Mouse (Mus musculus) heart, postnatal 36 days (tissue): ENCODE measurements around the gene Apon. TPM values are rescaled to one million over a fixed set of nuclear protein-coding genes. Genes with fewer than 3 reads are reported as not detected.
"Not testable (repeated sequence)": the region's sequence is repeated elsewhere in the genome, so short reads cannot be mapped to it uniquely, and the experiment has no call there.

Source experiments
- DNase-seq, 2 experiments: peaks; one replicate each; pipeline ENCODE4 v3.0.0; 2021 to 2022
- intact Hi-C: fragments of 180-260 bp; cut with DNase I; formaldehyde crosslinking; loops from one replicate; pipeline ENCODE4 v1.15.1; 2025
- total RNA-seq, 2 experiments: library from RNA; stranded (reverse); gene quantifications; 2 replicates each; pipeline ENCODE4 v1.2.3; 2021

Gene Apon
- total RNA-seq, 2 experiments from 2014 or later: 0.19 TPM; not detected in 1

DNA sequence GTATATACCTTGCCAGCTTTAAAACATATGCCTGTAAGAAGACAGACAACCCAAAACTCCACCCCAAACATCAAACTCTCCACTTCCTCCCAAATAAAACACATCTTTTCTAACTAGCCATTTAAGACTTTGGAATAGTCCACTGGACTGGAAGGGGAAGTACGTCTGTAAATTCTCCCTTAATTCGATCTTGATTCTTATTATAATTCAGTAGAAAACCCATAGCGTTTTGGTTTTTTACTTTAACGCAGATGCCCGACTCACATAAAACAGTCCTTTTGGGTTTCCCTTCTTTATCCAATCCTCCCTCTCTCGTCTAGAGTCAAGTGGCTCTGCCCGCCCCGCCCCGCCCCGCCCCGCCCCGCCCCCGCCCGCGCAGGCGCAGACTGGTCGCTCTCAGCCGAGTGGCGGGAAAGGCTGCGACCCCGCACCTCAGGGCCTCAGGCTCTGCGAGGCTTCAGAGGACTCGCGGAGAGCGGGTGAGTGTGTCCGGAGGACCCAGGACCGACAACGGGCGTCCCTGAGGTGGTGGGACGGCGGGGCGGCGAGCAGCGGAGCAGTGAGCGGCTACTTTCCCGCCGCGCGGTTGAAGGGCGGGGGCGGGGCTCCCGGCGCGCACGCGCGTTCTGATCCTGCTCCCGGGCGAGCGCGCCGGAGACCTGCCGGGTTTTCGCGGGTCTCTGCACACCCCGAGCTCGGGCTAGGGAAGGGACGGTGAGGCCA, 22.0 kb upstream of the Apon start, which contains the start of gene Timeless:
Gene Timeless (plus strand): TSS at position 369 of the 723 bp plus-strand sequence.
- intact Hi-C loops: loop anchor here (2.0 kb wide), 2 partner anchors 19 to 37 kb away; partner anchors contain the start of gene Apof

DNA sequence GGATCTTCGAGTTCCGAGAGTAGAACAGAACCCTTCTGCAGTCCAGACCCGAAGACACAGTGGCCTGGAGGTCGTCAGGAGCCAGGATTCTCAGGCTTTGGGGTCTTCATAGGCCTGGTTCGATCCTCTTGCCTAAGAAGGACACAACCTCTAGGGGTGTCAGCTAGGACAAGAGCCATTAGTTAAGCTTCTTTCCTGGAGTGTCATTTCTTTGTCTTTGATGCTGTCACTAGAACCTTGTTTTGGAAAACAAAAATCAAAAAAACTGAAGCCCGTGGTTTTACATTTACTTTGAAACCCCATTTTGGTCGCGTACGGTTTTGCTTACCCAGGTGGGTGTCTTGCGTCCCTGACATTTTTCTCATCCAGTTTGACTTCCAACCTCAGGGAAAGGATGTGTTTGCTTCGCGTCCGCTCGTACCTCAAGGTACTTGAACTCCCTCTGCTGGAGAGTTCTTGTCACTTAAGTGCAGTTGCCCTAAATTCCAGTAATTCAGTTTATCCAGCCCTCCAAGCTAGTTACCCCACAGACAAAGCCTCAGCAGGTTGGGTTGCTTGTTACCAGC, 21.4 kb upstream of the Apon start:
- intact Hi-C loops: loop anchor here (2.0 kb wide), 1 partner anchor 36 kb away; the partner anchor contains the start of gene Apof
- peak; percentile 49 to 59 for DNase-seq

More for the DNA sequence above, 22.0 kb upstream of the Apon start, which contains the start of gene Timeless:
- peak; percentile 94 to 98 for DNase-seq

DNA sequence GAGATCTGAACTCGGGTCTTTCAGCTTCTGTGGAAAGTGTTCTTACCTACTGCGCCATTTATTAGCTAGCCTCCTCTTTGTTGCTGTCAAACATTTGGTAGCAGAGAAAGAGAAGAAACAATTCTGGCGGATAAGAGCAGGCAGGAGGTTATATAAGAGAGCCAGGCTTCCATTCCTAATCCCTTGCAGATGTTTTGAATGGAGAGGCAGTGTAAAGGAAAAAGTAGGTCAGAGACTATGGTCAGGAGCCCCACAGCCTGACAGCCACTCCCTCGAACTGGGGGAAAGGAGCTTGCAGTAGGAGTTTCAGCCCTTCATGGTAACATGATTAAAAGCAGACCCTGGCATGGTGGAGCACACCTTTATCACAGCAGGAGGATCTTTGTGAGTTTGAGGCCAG, 17.6 kb upstream of the Apon start:
- intact Hi-C loops: no loop called here
- no peak for DNase-seq

DNA sequence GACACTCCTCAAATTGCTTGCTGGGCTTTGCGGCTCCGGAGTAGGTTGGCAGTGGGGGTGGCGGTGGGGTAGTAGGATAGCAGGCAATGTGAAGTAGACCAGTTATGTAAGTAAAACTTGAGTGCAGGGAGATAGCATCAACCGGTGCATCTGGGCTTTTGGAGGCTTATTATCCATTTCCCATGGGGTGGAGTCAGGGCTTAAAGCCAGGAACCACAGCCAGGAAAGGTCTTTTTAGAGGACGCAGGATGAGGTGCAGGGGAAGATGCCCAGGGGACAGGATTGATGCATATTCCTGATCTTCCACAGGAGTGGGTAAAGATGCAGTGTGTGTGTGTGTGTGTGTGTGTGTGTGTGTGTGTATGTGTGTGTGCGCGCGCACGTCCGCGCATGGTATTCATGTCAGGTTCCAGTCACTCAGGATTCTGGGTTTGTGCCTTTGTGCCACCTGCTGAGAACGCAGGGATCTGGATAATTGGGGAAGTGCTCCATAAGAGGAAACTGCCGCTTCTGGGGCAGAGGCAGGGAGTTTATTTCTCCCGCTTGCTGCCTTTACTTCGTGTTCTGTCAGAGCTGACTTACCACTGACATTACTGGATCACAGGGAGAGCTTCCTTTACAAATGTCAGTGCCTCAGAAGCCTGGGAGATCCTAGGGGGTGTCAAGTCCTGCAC, 16.0 kb upstream of the Apon start:
- intact Hi-C loops: no loop called here
- DNase-seq: peak; percentile 50 to 57

DNA sequence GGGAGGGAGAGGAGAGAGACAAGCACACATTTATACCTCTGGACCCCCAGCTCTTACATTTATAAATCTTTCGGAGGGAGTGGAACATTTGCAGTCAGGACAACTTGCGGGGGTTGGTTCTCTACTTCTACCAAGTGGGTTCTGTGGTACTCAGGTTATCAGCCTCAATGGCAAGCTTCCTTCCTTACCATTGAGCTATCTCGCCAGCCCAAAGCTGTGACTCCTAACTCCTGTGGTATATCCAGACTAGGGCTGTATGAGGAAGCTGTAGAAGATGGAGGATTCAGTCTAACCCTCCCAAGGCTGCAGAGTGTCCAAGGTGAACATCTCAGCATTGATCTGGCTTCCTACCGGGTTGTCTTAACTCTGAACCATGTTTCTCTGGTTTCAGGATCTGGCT, 14.8 kb upstream of the Apon start:
- no peak for DNase-seq
- intact Hi-C loops: no loop called here

DNA sequence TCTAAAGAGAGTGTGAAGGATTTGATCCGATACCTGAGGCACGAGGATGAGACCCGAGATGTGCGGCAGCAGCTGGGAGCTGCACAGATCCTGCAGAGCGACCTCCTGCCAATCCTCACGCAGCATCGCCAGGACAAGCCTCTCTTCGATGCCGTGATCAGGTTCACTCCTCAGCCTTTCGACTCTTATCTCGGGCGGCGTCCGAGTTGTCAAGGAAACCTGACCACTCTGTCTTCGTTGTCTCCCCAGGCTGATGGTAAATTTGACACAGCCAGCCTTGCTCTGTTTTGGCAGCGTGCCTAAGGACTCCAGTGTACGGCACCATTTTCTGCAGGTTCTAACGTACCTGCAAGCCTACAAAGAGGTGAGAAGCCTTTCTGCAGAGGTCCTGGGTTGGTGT, 13.8 kb upstream of the Apon start:
- DNase-seq: no peak
- intact Hi-C loops: no loop called here

DNA sequence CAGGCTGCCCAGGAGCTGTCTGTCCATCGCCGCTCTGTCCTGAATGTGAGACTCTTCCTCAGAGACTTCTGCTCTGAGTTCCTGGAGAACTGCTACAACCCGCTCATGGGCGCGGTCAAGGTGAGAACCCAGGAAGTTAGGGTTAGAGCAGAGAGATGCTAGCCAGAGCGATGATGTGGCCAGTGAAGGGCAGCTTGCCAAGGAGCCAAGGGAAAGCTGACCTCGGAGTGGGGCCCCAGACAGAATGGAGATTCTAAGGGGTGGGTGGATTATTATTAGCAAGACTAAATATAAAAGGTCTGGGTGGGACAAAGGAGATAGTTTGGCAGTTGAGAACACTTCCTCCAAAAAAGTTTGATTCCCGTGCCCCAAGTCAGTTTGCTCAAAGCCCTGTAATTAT, 10.6 kb upstream of the Apon start:
- intact Hi-C loops: no loop called here
- peak; percentile 28 to 32 for DNase-seq

DNA sequence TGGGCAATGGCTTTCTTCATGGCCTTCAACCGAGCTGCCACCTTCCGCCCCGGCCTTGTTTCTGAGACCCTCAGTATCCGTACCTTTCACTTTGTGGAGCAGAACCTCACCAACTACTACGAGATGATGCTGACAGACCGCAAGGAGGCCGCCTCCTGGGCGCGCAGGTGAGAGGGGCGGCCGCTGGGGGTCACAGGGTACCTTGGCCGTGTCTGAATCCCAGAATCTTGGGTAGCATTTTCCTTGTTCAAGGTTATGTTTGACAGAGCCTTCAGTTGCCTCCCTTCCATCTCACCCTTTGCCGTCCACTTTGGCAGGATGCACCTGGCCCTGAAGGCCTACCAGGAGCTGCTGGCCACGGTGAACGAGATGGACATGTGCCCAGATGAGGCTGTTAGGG, 9.8 kb upstream of the Apon start:
- DNase-seq: no peak
- intact Hi-C loops: no loop called here

DNA sequence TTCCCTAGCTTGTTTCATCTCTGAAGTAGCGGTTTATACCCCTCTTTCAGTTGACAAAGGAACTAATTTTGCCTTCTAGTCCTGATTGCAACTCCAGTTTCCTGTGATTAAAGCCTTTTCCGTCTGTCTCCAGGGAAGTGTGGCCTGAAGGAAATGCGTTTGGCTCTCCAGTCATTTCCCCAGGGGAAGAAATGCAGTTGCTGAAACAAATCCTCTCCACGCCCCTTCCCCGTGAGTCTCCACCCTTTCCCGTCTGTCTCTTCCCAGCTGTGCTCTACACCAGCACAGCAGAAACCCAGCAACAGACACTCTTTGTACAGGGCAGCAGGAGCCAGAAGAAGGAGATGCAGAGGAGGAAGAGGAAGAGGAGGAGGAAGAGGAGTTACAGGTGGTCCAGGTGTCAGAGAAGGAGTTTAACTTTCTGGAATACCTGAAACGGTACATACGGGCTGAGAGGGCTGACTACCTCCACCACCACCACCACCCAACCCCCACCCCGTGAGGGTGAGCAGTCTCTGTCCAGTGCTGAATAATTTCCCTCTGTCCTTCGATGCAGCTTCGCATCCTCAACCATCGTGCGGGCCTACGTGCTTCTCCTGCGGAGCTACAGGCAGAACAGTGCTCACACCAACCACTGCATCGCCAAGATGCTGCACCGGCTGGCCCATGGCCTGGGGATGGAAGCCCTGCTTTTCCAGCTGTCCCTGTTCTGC, 6.7 kb upstream of the Apon start:
- DNase-seq: peak; percentile 61 to 65
- intact Hi-C loops: no loop called here

DNA sequence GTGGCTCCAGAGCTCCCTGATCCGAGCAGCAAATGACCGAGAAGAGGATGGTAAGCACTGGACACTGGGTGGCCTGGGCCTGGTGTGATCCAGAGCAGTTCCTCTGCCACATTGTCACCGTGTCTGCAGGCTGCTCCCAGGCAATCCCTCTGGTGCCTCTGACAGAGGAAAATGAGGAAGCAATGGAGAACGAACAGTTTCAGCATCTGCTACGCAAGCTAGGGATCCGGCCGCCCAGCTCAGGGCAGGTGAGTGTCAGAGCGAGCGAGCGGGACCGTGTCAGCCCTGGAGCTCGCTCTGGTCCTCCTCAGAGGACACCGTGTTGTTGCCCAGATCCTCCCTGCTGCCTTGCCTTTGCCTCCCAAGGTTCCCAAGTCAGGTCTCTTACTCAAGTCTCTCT, 3.3 kb upstream of the Apon start:
- no peak for DNase-seq
- intact Hi-C loops: no loop called here

DNA sequence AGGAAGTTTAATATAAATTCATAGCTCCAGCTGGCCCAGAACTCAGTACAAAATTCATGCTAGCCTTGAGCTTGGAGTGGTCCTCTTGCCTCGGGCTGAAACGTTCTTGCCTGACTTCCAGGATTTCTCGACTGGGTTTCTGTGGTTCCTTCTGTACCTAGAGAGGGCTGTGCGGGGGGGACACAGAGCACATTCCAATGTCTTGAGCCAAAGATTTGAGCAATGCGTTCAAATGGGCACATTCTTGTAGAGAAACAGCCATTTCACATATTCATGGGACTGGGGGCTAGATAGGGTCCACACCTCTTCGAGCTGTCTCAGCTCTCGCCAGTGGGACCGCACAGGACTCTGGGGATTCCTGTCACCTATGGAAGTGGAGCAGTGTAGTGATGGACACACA, 2.0 kb downstream of the Apon start:
- intact Hi-C loops: no loop called here
- DNase-seq: no peak

DNA sequence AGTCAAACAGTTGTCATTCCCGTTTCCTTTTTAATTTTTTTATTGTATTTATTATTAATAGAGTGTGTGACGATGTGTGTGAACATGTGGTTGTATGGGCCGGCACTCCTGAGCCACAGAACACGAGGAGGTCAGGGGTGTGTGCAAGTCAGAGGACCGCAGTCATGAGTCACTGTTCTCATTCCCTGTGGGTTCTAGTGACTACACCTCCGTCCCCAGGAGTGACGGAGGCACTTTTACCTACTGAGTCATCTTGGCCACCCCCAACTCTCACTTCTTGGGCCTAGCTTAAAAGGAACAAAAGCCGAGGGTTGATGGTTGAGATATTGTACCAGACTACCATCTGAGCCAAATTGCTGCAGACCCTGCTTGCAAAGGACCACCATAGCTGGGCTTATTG, 2.4 kb downstream of the Apon start:
- DNase-seq: no peak
- intact Hi-C loops: no loop called here

DNA sequence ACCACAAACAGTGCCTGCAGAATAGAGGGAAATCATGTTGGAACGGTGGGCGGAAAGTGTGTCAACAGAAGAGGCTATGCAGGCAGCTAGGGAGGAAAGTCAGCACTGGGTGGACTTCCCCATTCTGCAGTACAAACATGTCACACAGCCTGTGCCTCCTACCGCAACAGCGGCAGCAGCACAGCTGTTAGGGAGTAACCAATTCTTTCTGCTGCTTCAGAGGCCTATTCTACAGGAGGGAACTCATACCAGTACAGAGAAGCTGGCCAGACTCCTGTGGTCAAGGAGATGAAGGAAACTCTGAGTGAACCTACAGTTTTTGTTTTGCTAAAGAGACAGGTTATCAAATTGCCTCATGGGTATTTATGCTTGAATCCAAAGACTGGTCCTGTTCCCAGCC, 5.1 kb downstream of the Apon start:
- DNase-seq: no peak
- intact Hi-C loops: no loop called here

DNA sequence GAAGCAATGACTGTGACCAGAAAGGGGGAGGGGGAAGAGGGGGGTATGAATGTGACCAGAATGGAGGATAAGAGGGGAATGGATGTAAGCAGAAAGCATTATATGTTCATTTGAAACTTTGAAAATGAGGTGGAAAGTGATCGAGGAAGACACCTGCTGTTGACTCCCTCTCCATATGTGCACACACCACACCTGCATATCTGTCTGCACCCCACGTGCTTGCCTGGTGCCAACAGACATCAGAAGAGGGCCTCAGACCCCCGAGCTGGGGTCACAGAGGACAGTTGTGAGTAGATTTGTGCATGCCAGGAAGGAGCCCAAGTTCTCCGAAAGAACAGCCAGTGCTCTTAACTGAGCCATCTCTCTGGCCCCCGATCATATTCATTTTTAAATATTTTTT, 6.0 kb downstream of the Apon start:
- DNase-seq: no peak
- intact Hi-C loops: no loop called here

DNA sequence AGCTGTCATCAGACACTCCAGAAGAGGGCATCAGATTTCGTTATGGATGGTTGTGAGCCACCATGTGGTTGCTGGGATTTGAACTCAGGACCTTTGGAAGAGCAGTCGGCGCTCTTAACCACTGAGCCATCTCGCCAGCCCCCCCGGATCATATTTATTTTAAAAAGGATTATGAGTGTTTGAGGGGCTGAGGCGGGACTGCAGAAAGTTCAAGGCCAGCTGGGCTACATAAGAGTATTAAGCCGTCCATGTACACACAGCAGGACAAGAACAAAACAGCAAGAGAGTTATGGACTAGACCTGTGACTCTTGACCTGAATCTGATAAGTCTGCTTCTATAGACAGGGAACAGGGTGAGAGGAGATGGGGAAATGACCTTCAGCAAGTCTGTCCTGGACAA, 6.5 kb downstream of the Apon start:
- intact Hi-C loops, DNase-seq: not testable (repeated sequence)

DNA sequence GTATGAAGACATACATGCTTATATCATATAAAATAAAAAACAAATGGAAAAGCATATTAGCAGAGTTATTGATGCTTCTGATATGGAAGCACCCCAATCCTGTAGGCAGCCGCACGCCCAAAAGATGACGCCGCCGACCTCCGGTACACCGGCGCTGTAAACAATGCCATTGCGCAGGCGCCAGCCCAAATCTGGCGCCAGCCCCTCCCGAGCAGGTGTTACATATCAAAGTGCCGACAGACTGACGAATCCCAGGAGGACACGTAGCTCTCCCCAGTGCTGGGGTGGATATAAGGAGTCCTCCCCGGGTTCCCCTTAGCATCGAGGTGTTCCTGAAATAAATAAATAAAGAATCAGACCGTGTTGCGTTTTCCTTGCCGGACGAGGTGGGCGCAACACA, 8.4 kb downstream of the Apon start:
- peak; percentile 27 to 49 for DNase-seq
- intact Hi-C loops: no loop called here

DNA sequence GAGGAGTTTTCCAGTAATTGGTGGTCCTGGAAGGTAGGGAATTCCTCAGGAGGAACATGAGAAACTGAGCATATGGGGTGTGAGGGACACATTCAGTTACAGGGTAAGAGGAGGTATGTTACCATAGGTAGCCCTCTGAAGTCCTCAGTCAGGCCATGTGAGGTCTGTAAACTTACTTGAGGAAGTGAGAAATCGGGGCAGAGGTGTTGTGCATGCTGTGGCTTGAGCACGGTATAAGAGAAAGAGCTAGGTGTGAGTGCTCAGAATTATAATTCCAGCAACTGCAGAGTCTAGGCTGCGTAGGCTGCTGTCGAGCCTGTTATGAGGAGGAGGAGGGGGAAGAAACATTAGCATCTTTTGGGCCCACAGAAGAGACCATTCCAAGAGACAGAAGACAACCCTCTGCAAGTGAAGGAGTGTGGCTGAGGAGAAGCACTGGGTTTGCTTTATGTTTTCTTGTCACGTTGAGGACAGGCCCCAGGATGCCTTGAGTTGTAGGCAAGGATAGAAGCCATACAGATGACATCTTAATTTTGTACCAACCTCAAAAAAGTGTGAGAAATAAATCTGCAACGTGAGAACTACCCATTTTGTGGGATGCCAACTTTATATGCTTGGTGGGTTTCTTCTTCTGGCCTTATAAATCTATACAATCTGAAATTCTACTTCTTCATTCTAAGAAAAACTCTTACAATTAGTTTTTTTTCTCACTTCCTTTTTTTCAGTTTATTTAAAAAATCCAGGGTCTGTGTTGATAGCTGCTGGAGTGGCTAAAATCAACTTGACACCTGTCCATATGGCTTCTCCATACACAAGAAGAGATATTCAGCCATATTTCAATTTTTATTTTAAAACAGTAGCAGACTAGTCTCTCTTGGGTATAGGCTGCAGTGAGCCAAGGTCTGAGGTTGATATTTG, 9.8 kb downstream of the Apon start:
- DNase-seq: no peak
- intact Hi-C loops: no loop called here

DNA sequence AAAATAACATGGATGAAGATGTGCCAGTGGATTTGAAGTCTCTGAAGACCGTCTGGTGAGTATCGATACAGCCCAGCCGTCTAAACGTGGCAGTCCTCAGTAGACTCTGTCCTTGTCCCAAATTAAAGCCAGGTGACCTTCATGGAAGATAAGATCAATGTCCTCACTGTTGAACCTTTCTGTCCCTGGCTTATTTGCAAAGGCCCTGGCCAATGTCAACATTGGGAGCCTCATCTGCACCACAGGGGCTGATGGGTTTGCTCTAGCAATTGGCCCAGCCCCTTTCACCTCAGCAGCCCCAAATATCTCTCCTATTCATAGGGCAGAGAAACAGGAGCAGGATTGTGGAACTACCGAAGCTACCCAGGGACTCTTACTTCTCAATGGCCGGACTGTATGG, 14.5 kb downstream of the Apon start, which contains the start of gene Apof:
Gene Apof (plus strand): TSS at position 301 of the 400 bp plus-strand sequence.
- no peak for DNase-seq
- intact Hi-C loops: loop anchor here (2.0 kb wide), 1 partner anchor 36 kb away; the partner anchor contains the start of gene Timeless

DNA sequence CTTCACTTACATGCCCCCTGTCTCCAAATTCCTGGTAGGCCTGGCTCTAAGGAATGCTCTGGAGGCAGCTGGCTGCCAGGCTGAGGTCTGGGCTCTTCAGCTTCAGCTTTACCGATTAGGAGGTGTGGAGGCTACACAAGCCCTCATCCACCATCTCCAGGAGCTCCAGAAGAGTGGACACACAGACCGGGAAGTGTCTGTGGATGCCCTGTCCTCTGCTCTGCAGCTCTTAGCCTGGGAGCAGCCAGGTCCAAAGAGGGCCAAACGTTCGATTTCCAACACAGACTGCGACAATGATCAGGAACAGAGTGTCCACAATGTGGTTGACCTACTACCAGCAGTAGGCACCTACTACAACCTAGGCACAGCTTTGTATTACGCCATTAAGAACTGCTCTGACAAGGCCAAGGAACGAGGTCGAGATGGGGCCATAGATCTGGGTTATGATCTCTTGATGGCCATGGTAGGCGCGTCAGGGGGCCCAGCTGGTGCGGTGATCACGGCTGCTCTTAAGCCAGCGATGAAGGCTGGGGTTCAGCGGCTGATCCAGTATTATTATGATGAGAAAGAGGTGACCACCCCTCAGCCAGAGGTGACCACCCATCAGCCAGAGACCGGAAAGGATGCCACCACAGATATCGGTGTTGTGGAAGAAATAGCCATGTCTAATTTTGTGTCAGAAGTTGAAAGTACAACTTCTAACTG, 15.5 kb downstream of the Apon start:
- DNase-seq: no peak
- intact Hi-C loops: loop anchor here (2.0 kb wide), 1 partner anchor 37 kb away; the partner anchor contains the start of gene Timeless
